Mouse (Mus musculus) hindbrain, embryonic 12.5 days (tissue): ENCODE results near the gene Serpina3f. TPM values are rescaled to one million over a fixed set of nuclear protein-coding genes. Genes with fewer than 3 reads are reported as not detected.

ENCODE experiments used
- ATAC-seq: fragments of 200-750 bp; cut with Nextera tagmentation; 2 replicates; pipeline ENCODE4 v1.8.0; 2017; ENCODE audit warnings: moderate TSS enrichment; ENCODE audit not compliant: low FRiP score
- H3K27ac ChIP-seq: fragments of 300-500 bp; sonication (generic); 2 replicates; pipeline ENCODE4 v1.5.1; 2016; ENCODE audit warnings: mild to moderate bottlenecking
- H3K27me3 ChIP-seq: fragments of 300-500 bp; sonication (generic); 2 replicates; pipeline ENCODE4 v1.6.1; 2016; ENCODE audit warnings: mild to moderate bottlenecking
- H3K36me3 ChIP-seq: fragments of 300-500 bp; sonication (generic); 2 replicates; pipeline ENCODE4 v1.6.1; 2016; ENCODE audit warnings: mild to moderate bottlenecking
- H3K4me1 ChIP-seq: fragments of 300-500 bp; sonication (generic); 2 replicates; pipeline ENCODE4 v1.6.1; 2016
- H3K4me2 ChIP-seq: fragments of 300-500 bp; sonication (generic); replicated peaks from 2 replicates; pipeline ENCODE4 v1.6.1; 2016; ENCODE audit warnings: mild to moderate bottlenecking
- H3K4me3 ChIP-seq: fragments of 300-500 bp; sonication (generic); 2 replicates; pipeline ENCODE4 v1.5.1; 2016; ENCODE audit warnings: mild to moderate bottlenecking
- H3K9ac ChIP-seq: fragments of 300-500 bp; sonication (generic); 2 replicates; pipeline ENCODE4 v1.6.1; 2016; ENCODE audit warnings: mild to moderate bottlenecking, moderate library complexity
- H3K9me3 ChIP-seq: fragments of 300-500 bp; sonication (generic); replicated peaks from 2 replicates; pipeline ENCODE4 v1.6.1; 2016; ENCODE audit warnings: mild to moderate bottlenecking
- WGBS: fragments of 180-500 bp; shearing (Covaris S2); methylation state at CpG from one replicate; pipeline ENCODE4 v1.1.7; 2016; 5-methylcytosine and 5-hydroxymethylcytosine counted together
- polyA plus RNA-seq: library from polyadenylated mRNA; unstranded; fragments of >200 nt; fragmentation: Nextera tagmentation; extraction: Ambion mirVana; gene quantifications from 2 replicates; pipeline ENCODE4 v1.2.1, GENCODE M21; 2016

Serpina3f gene
- polyA plus RNA-seq, 1 experiment from 2014 or later: 0.34 TPM

DNA sequence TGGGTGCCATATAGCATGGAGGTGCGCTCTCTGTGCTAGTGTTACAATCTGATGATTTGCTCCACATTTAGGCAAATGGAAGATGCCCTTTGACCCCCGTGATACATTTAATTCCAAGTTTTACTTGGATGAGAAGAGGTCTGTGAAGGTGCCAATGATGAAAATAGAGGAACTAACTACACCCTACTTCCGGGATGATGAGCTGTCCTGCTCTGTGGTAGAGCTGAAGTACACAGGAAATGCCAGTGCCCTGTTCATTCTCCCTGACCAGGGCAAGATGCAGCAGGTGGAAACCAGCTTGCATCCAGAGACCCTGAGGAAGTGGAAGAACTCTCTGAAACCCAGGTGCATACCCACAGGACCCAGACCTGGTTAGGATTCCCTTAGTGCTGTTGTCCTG lies 52.0 kb downstream of the Serpina3f start:
- no peaks in the 10 kb centered on the region for H3K9me3 ChIP-seq
- no peak overlapping the region for H3K9ac ChIP-seq
- H3K27me3 ChIP-seq: no peaks in the 10 kb centered on the region
- no peaks in the 10 kb centered on the region for H3K36me3 ChIP-seq
- no peak overlapping the region for H3K27ac ChIP-seq
- H3K4me2 ChIP-seq: no peak overlapping the region
- H3K4me1 ChIP-seq: 0 out of 2 replicates have a peak, but pooled peaks cover 2% of the 10 kb centered on the region
- H3K4me3 ChIP-seq: no peak overlapping the region
- WGBS: 82% methylated on average over 3 of the region's 3 CpGs
- ATAC-seq: no peak

Other genes starting within 250 kb of the Serpina3f start
- not detected in 2 replicates for gene Serpina11, start 224.6 kb upstream of the Serpina3f start, polyA plus RNA-seq
- gene Serpina9, start 200.8 kb upstream of the Serpina3f start, polyA plus RNA-seq: 0.08 TPM in 1 of 2 replicates, not detected in the other
- gene Serpina12, start 170.1 kb upstream of the Serpina3f start, polyA plus RNA-seq: not detected in 2 replicates
- not detected in 2 replicates for gene Serpina5, start 113.4 kb upstream of the Serpina3f start, polyA plus RNA-seq
- not detected in 2 replicates for gene Serpina3a, start 101.8 kb upstream of the Serpina3f start, polyA plus RNA-seq
- gene Serpina3b, start 86.5 kb upstream of the Serpina3f start, polyA plus RNA-seq: not detected in 2 replicates
- not detected in 2 replicates for gene Serpina3c, start 60.7 kb upstream of the Serpina3f start, polyA plus RNA-seq
- 0.40 and 0.61 TPM in 2 replicates for gene Serpina3g, start 21.7 kb downstream of the Serpina3f start, polyA plus RNA-seq
- gene Serpina3i, start 48.6 kb downstream of the Serpina3f start, polyA plus RNA-seq: 0.23 and 0.25 TPM in 2 replicates
- not detected in 2 replicates for gene Serpina3j, start 100.0 kb downstream of the Serpina3f start, polyA plus RNA-seq
- gene Serpina3k, start 123.9 kb downstream of the Serpina3f start, polyA plus RNA-seq: not detected in 2 replicates
- not detected in 2 replicates for gene Serpina3m, start 123.9 kb downstream of the Serpina3f start, polyA plus RNA-seq
- gene Serpina3n, start 192.2 kb downstream of the Serpina3f start, polyA plus RNA-seq: 0.17 and 0.18 TPM in 2 replicates